Mouse (Mus musculus): ENCODE data around the gene Sult2b1. TPM values are rescaled to one million over a fixed set of nuclear protein-coding genes. Genes with fewer than 3 reads are reported as not detected.

Gene Sult2b1
- polyA plus RNA-seq, 1 experiment from 2014 or later = 1.6 TPM

GRCm38 (mm10) chr7:45717918-45718297, 66.6 kb downstream of the Sult2b1 start, which contains the start of gene Sphk2:
Gene Sphk2 (minus strand): TSS chr7:45718002.
- WGBS = under 1% methylated on average over 41 of the region's 41 CpGs

GRCm38 (mm10) chr7:45716952-45717917, 67.2 kb downstream of the Sult2b1 start:
- peaks cover 69% of the 10 kb centered on the region for H3K4me1 ChIP-seq
- WGBS = 12% methylated on average over 31 of the region's 31 CpGs
- no peaks in the 10 kb centered on the region for H3K9me3 ChIP-seq
- peaks cover 52% of the 10 kb centered on the region for H3K36me3 ChIP-seq (replicated peaks)
- H3K4me3 ChIP-seq = peak overlapping the region; percentile 96
- H3K27me3 ChIP-seq (ENCODE audit: poor library complexity, severe bottlenecking) = no peaks in the 10 kb centered on the region
- H3K27ac ChIP-seq = peak overlapping the region; percentile 98
- no peak for DNase-seq (ENCODE audit: extremely low spot score, low spot score)

More at GRCm38 (mm10) chr7:45717918-45718297, 66.6 kb downstream of the Sult2b1 start, which contains the start of gene Sphk2:
- Histone ChIP-seq H3K27ac (peak within 1 kb of the TSS; percentile 98), H3K9me3 (no peaks in the 10 kb centered on the region), H3K27me3 (ENCODE audit: poor library complexity, severe bottlenecking) (no peaks in the 10 kb centered on the region), H3K4me1 (peaks cover 64% of the 10 kb centered on the region), H3K36me3 (replicated peaks) (peaks cover 52% of the 10 kb centered on the region), H3K4me3 (peak within 1 kb of the TSS; percentile 96)
- peak; percentile 98 for DNase-seq (ENCODE audit: extremely low spot score, low spot score)

- peaks cover 52% of the 10 kb centered on the region for H3K36me3 ChIP-seq (replicated peaks)
- no peaks in the 10 kb centered on the region for H3K9me3 ChIP-seq
- H3K27me3 ChIP-seq (ENCODE audit: poor library complexity, severe bottlenecking) = no peaks in the 10 kb centered on the region
- H3K27ac ChIP-seq = no peak overlapping the region
- WGBS = 86% methylated on average over 3 of the region's 3 CpGs
- peak overlapping the region; percentile 96 for H3K4me3 ChIP-seq
- H3K4me1 ChIP-seq = peaks cover 70% of the 10 kb centered on the region
- DNase-seq (ENCODE audit: extremely low spot score, low spot score) = no peak
These were observed 68.0 kb downstream of the Sult2b1 start for GRCm38 (mm10) chr7:45716460-45716857.

GRCm38 (mm10) chr7:45715741-45716459, 68.6 kb downstream of the Sult2b1 start:
- H3K27ac ChIP-seq = peak overlapping the region; percentile 90
- peak overlapping the region; percentile 96 for H3K4me3 ChIP-seq
- H3K9me3 ChIP-seq = no peaks in the 10 kb centered on the region
- H3K4me1 ChIP-seq = peaks cover 68% of the 10 kb centered on the region
- H3K36me3 ChIP-seq (replicated peaks) = peaks cover 52% of the 10 kb centered on the region
- DNase-seq (ENCODE audit: extremely low spot score, low spot score) = no peak
- 85% methylated on average over 19 of the region's 19 CpGs for WGBS
- no peaks in the 10 kb centered on the region for H3K27me3 ChIP-seq (ENCODE audit: poor library complexity, severe bottlenecking)

- 7% methylated on average over 34 of the region's 34 CpGs for WGBS
- H3K27ac ChIP-seq = peak within 1 kb of the TSS; percentile 90
- peaks cover 61% of the 10 kb centered on the region for H3K4me1 ChIP-seq
- H3K9me3 ChIP-seq = no peaks in the 10 kb centered on the region
- H3K36me3 ChIP-seq (replicated peaks) = peaks cover 52% of the 10 kb centered on the region
- peak within 1 kb of the TSS; percentile 96 for H3K4me3 ChIP-seq
- no peaks in the 10 kb centered on the region for H3K27me3 ChIP-seq (ENCODE audit: poor library complexity, severe bottlenecking)
- DNase-seq (ENCODE audit: extremely low spot score, low spot score) = peak; percentile 95
These were observed 69.3 kb downstream of the Sult2b1 start, which contains the start of gene Rpl18 for GRCm38 (mm10) chr7:45715090-45715708. Gene Rpl18 (plus strand): TSS chr7:45715457.

- Histone ChIP-seq H3K9me3 (no peaks in the 10 kb centered on the region), H3K27me3 (ENCODE audit: poor library complexity, severe bottlenecking) (no peaks in the 10 kb centered on the region), H3K4me3 (peak overlapping the region; percentile 96), H3K36me3 (replicated peaks) (peaks cover 52% of the 10 kb centered on the region), H3K27ac (peak overlapping the region; percentile 90), H3K4me1 (peaks cover 60% of the 10 kb centered on the region)
- no peak for DNase-seq (ENCODE audit: extremely low spot score, low spot score)
- WGBS = 12% methylated on average over 14 of the region's 14 CpGs
These were observed 69.8 kb downstream of the Sult2b1 start for GRCm38 (mm10) chr7:45714630-45715089.

- H3K9me3 ChIP-seq = no peaks in the 10 kb centered on the region
- 89% methylated on average over 6 of the region's 6 CpGs for WGBS
- H3K4me1 ChIP-seq = peaks cover 60% of the 10 kb centered on the region
- H3K4me3 ChIP-seq = peak overlapping the region; percentile 96
- no peak for DNase-seq (ENCODE audit: extremely low spot score, low spot score)
- peak overlapping the region; percentile 90 for H3K27ac ChIP-seq
- H3K27me3 ChIP-seq (ENCODE audit: poor library complexity, severe bottlenecking) = no peaks in the 10 kb centered on the region
- peaks cover 49% of the 10 kb centered on the region for H3K36me3 ChIP-seq (replicated peaks)
These were observed 70.5 kb downstream of the Sult2b1 start for GRCm38 (mm10) chr7:45713881-45714520.

- H3K27me3 ChIP-seq (ENCODE audit: poor library complexity, severe bottlenecking) = no peaks in the 10 kb centered on the region
- no peak for DNase-seq (ENCODE audit: extremely low spot score, low spot score)
- peaks cover 45% of the 10 kb centered on the region for H3K36me3 ChIP-seq (replicated peaks)
- peak overlapping the region; percentile 96; the same call in 1 of the 2 replicates for H3K4me3 ChIP-seq
- peaks cover 62% of the 10 kb centered on the region for H3K4me1 ChIP-seq
- 95% methylated on average over 16 of the region's 16 CpGs for WGBS
- no peak overlapping the region for H3K27ac ChIP-seq
- H3K9me3 ChIP-seq = no peaks in the 10 kb centered on the region
These were observed 71.1 kb downstream of the Sult2b1 start for GRCm38 (mm10) chr7:45713396-45713795.

- Histone ChIP-seq H3K36me3 (replicated peaks) (peaks cover 45% of the 10 kb centered on the region), H3K9me3 (no peaks in the 10 kb centered on the region), H3K4me3 (no peak overlapping the region), H3K27me3 (ENCODE audit: poor library complexity, severe bottlenecking) (no peaks in the 10 kb centered on the region), H3K27ac (no peak overlapping the region), H3K4me1 (peaks cover 73% of the 10 kb centered on the region)
- 90% methylated on average over 21 of the region's 21 CpGs for WGBS
- DNase-seq (ENCODE audit: extremely low spot score, low spot score) = no peak
These were observed 72.3 kb downstream of the Sult2b1 start for GRCm38 (mm10) chr7:45712022-45712757.

- Histone ChIP-seq H3K4me3 (no peak overlapping the region), H3K27ac (no peak overlapping the region), H3K36me3 (replicated peaks) (peaks cover 45% of the 10 kb centered on the region), H3K9me3 (no peaks in the 10 kb centered on the region), H3K27me3 (ENCODE audit: poor library complexity, severe bottlenecking) (no peaks in the 10 kb centered on the region), H3K4me1 (peaks cover 73% of the 10 kb centered on the region)
- DNase-seq (ENCODE audit: extremely low spot score, low spot score) = no peak
- WGBS = 94% methylated on average over 24 of the region's 24 CpGs
These were observed 73.0 kb downstream of the Sult2b1 start for GRCm38 (mm10) chr7:45711316-45712021.
